Mouse (Mus musculus) midbrain, embryonic 16.5 days (tissue): ENCODE measurements around the gene Iars2. TPM values are rescaled to one million over a fixed set of nuclear protein-coding genes. Genes with fewer than 3 reads are reported as not detected.

ENCODE experiments used
- ATAC-seq: fragments of 200-750 bp; cut with Nextera tagmentation; 2 replicates; pipeline ENCODE4 v1.8.0; 2017; ENCODE audit warnings: moderate TSS enrichment
- H3K27ac ChIP-seq: fragments of 300-500 bp; sonication (generic); 2 replicates; pipeline ENCODE4 v1.5.1; 2014; ENCODE audit warnings: mild to moderate bottlenecking, low read length, mixed read lengths
- H3K27me3 ChIP-seq: fragments of 300-500 bp; sonication (generic); 2 replicates; pipeline ENCODE4 v1.6.1; 2014; ENCODE audit warnings: low read depth, low read length, mixed read lengths; ENCODE audit not compliant: control insufficient read depth, insufficient read depth
- H3K36me3 ChIP-seq: fragments of 300-500 bp; sonication (generic); 2 replicates; pipeline ENCODE4 v1.6.1; 2014; ENCODE audit warnings: mild to moderate bottlenecking, low read length, moderate library complexity, mixed read lengths; ENCODE audit not compliant: control insufficient read depth, insufficient read depth
- H3K4me1 ChIP-seq: fragments of 300-500 bp; sonication (generic); 2 replicates; pipeline ENCODE4 v1.6.1; 2014; ENCODE audit warnings: mild to moderate bottlenecking, low read length, mixed read lengths; ENCODE audit not compliant: control insufficient read depth, insufficient read depth
- H3K4me2 ChIP-seq: fragments of 300-500 bp; sonication (generic); 2 replicates; pipeline ENCODE4 v1.6.1; 2014; ENCODE audit warnings: mild to moderate bottlenecking, low read length, mixed read lengths
- H3K4me3 ChIP-seq: fragments of 300-500 bp; sonication (generic); 2 replicates; pipeline ENCODE4 v1.5.1; 2014; ENCODE audit warnings: low read depth, mild to moderate bottlenecking, low read length, moderate library complexity, mixed read lengths
- H3K9ac ChIP-seq: fragments of 300-500 bp; sonication (generic); 2 replicates; pipeline ENCODE4 v1.6.1; 2014; ENCODE audit warnings: low read depth, low read length, mixed read lengths
- H3K9me3 ChIP-seq: fragments of 300-500 bp; sonication (generic); replicated peaks from 2 replicates; pipeline ENCODE4 v1.6.1; 2014; ENCODE audit warnings: mild to moderate bottlenecking, low read length, mixed read lengths; ENCODE audit not compliant: control insufficient read depth, poor library complexity, severe bottlenecking
- WGBS: fragments of 180-500 bp; shearing (Covaris S2); extraction: QIAGEN DNeasy Blood & Tissue Kit; methylation state at CpG from one replicate; pipeline ENCODE4 v1.1.7; 2014; 5-methylcytosine and 5-hydroxymethylcytosine counted together
- polyA plus RNA-seq: library from polyadenylated mRNA; unstranded; fragments of >200 nt; fragmentation: Nextera tagmentation; extraction: Ambion mirVana; gene quantifications from 2 replicates; pipeline ENCODE4 v1.2.1, GENCODE M21; 2015

Iars2 gene
- polyA plus RNA-seq, 1 experiment from 2014 or later: 17.0 TPM

DNA sequence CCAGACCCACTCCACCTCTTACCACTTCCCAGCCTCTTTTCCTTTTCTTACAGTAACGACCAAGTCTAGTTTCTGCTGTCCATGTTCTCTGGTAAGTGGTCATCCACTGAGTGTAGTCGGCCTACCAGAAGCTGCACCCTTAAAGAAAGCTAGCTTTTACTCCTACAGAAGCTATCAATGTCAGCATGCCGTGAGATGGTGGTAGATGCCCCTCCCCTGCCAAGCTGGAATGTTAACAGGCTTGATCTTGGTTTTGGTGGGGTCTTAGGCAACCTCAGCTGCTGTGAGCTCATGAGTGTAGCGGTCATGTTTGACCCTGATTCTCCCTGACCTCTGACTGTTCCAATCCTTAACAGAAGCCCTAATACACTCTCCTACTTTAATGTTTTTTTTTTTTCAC is 29.0 kb upstream of the Iars2 start:
- Histone ChIP-seq H3K27me3 (no peaks in the 10 kb centered on the region), H3K4me2 (no peak overlapping the region), H3K36me3 (peaks cover 12% of the 10 kb centered on the region), H3K4me3 (no peak overlapping the region), H3K9ac (no peak overlapping the region), H3K27ac (no peak overlapping the region), H3K4me1 (peaks cover 5% of the 10 kb centered on the region), H3K9me3 (no peaks in the 10 kb centered on the region)
- 92% methylated on average over 4 of the region's 4 CpGs for WGBS
- no peak for ATAC-seq

DNA sequence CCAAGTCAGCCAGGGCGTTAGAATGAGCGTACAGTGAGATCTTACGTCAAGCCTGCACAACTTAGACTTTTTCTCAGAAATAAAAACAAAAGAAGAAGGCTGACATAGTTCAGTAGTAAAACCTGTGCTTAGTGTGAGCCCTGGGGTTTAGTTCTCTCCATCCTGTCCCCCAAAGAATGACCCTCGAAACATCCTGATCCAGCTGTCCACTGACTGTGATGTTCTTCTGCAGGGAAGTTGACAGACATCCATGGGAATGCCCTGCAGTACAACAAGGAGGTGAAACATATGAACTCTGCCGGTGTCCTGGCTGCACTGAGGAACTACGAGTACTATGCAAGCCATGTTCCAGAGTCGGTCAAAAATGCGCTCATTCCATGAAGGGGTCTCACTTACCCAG is 27.1 kb upstream of the Iars2 start:
- no peaks in the 10 kb centered on the region for H3K4me1 ChIP-seq
- H3K36me3 ChIP-seq: peaks cover 22% of the 10 kb centered on the region
- H3K4me3 ChIP-seq: no peak overlapping the region
- H3K27ac ChIP-seq: no peak overlapping the region
- H3K27me3 ChIP-seq: no peaks in the 10 kb centered on the region
- no peak overlapping the region for H3K4me2 ChIP-seq
- 94% methylated on average over 8 of the region's 8 CpGs for WGBS
- H3K9ac ChIP-seq: no peak overlapping the region
- ATAC-seq: no peak
- H3K9me3 ChIP-seq: no peaks in the 10 kb centered on the region

DNA sequence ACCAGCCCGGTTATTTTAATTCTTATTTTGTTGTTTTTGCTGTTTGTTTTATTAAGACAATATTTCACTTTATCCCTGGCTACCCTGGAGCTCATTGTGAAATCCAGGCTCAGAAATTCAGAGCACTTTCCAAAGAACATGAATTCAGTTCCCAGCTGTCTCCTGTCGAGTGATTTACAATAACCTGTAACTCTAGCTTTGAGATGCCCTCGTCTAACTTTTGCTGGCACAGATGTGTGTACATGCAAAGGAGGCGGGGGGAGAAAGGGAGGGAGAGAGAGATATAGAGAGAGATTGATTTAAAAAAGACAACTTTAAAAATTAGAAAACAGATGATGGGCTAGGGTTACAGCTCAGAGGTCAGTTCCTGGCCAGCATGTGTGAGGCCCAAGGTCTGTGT is 25.5 kb upstream of the Iars2 start:
- Histone ChIP-seq H3K27me3 (no peaks in the 10 kb centered on the region), H3K36me3 (peaks cover 25% of the 10 kb centered on the region), H3K9ac (no peak overlapping the region), H3K4me2 (no peak overlapping the region), H3K4me1 (no peaks in the 10 kb centered on the region), H3K27ac (no peak overlapping the region), H3K4me3 (no peak overlapping the region), H3K9me3 (no peaks in the 10 kb centered on the region)
- WGBS: 85% methylated on average over 4 of the region's 4 CpGs
- ATAC-seq: no peak

DNA sequence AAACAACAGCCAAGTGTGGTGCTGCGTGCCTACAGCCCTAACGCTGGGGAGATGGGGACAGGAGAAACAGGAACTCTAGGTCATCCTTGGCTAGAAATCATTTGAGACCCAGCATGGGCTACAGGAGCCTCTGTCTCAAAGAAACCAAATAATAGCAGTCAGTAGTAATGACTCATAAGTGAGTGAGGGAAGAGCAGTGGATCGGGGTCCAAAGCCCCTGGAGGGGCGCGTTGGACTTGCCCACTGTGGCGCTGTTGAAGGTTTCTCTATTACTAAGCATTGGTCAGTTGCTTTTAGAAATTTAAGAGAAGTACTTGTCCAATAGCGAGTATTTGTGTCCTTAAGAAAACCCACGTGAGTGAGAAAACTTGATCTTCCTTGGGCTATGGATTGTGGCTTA is 24.2 kb upstream of the Iars2 start:
- H3K4me1 ChIP-seq: no peaks in the 10 kb centered on the region
- H3K4me3 ChIP-seq: no peak overlapping the region
- H3K9me3 ChIP-seq: no peaks in the 10 kb centered on the region
- H3K27me3 ChIP-seq: no peaks in the 10 kb centered on the region
- H3K36me3 ChIP-seq: peaks cover 27% of the 10 kb centered on the region
- H3K4me2 ChIP-seq: no peak overlapping the region
- H3K9ac ChIP-seq: no peak overlapping the region
- no peak for ATAC-seq
- no peak overlapping the region for H3K27ac ChIP-seq
- 96% methylated on average over 8 of the region's 8 CpGs for WGBS

DNA sequence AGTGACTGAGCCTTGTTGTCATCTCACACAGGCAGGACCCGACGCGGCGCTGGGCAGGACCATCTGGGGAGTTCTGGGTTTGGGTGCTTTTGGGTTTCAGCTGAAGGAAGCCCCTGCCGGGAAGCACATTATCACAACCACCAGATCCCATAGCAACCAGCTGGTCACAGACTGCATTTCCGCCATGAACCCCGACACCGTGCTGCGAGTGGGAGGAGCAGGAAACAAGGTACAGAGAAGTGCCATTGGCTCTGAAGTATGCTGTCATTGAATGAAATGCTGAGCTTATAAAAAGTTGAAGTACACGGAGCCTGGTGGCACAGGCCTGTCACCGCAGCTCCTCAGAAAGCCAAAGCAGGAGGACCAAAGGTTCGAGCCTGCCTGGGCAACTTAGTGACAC is 23.0 kb upstream of the Iars2 start:
- H3K9ac ChIP-seq: no peak overlapping the region
- no peaks in the 10 kb centered on the region for H3K4me1 ChIP-seq
- 95% methylated on average over 12 of the region's 12 CpGs for WGBS
- H3K27me3 ChIP-seq: no peaks in the 10 kb centered on the region
- H3K4me2 ChIP-seq: no peak overlapping the region
- no peak for ATAC-seq
- H3K36me3 ChIP-seq: peaks cover 21% of the 10 kb centered on the region
- H3K9me3 ChIP-seq: no peaks in the 10 kb centered on the region
- no peak overlapping the region for H3K27ac ChIP-seq
- H3K4me3 ChIP-seq: no peak overlapping the region

DNA sequence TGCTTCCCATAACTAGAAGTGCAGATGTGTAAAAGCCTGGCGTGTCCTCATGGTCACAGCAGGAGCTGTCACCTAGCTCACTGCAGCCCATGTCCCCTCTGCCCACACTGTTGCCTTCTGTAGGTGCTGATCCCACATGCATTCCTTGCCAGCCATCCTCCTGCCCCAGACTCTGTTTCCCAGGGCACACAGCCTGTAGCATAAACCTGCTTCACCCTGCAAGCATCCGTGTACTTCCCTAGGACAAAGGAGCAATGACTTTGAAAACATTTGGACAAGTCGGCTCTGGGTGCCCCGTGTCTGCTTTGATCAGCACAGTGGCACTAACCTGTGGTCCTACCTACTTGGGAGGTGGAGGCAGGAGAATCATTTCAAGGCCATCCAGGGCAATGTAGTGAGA is 21.4 kb upstream of the Iars2 start:
- H3K4me3 ChIP-seq: no peak overlapping the region
- no peak overlapping the region for H3K9ac ChIP-seq
- H3K36me3 ChIP-seq: peaks cover 26% of the 10 kb centered on the region
- WGBS: 92% methylated on average over 4 of the region's 4 CpGs
- no peaks in the 10 kb centered on the region for H3K9me3 ChIP-seq
- H3K4me1 ChIP-seq: no peaks in the 10 kb centered on the region
- no peaks in the 10 kb centered on the region for H3K27me3 ChIP-seq
- H3K27ac ChIP-seq: no peak overlapping the region
- no peak overlapping the region for H3K4me2 ChIP-seq
- no peak for ATAC-seq

DNA sequence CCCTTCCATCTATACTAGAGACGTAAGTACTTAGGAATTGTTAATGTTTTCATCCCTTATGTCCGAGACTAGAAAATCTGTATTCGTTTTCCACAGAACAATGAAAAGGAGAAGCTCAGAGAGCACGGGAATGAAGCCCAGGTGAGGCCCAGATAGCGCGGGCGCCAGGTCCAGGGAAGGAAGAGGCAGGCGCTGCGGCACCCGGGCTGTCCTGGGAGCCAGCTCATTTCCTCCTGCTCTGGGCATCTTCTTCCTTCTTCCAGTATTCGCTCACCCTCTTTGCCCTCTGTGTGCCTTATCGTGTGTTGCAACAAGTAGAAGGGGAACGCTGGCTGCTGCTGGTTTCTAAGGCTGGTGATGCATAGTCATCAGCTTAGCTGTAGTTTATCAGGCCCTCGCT is 20.5 kb upstream of the Iars2 start:
- H3K27ac ChIP-seq: no peak overlapping the region
- 94% methylated on average over 14 of the region's 14 CpGs for WGBS
- no peak overlapping the region for H3K9ac ChIP-seq
- H3K27me3 ChIP-seq: no peaks in the 10 kb centered on the region
- no peak overlapping the region for H3K4me3 ChIP-seq
- no peaks in the 10 kb centered on the region for H3K9me3 ChIP-seq
- no peak for ATAC-seq
- H3K4me1 ChIP-seq: no peaks in the 10 kb centered on the region
- peaks cover 35% of the 10 kb centered on the region for H3K36me3 ChIP-seq
- H3K4me2 ChIP-seq: no peak overlapping the region

DNA sequence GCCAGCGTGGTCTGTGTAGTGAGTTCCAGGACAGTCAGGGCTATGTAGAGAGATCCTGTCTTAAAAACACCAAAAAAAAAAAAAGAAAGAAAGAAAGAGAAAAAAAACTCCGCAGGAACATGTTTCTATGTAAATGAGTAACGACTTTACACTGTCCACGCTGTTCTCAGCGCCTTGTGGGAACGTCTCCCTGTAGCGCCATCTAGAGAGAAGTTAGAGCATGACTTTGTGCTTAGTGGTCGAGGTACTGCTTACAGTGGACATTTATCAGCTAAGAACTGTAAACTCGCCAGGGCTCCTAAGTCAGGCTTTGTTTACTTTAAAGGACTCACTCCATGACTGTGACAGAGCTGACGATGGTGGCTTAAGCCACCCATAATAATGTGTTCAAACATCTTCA is 17.0 kb upstream of the Iars2 start:
- 80% methylated on average over 10 of the region's 10 CpGs for WGBS
- Histone ChIP-seq H3K4me2 (no peak overlapping the region), H3K36me3 (peaks cover 25% of the 10 kb centered on the region), H3K4me3 (no peak overlapping the region), H3K4me1 (no peaks in the 10 kb centered on the region), H3K27ac (no peak overlapping the region), H3K9ac (no peak overlapping the region), H3K9me3 (no peaks in the 10 kb centered on the region), H3K27me3 (no peaks in the 10 kb centered on the region)
- no peak for ATAC-seq

DNA sequence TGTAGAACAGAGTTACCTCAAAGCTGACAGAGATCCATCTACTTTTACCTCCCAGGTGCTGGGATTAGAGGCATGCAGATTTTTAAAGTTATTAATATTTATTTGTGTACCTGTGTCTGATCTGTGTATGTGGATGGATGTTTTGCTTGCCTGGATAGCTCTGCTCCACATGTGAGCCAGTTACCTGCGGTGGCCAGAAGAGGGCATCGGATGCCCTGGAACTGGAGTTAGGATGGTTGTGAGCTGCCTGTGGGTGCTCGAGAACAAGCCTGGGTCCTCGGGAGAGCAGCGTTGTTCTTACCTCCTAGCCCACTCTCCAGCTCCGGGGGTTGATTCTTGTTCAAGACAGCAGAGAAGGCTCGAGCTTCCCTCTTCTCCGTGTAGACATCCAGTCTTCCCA is 14.2 kb upstream of the Iars2 start:
- WGBS: 85% methylated on average over 8 of the region's 8 CpGs
- no peak for ATAC-seq
- H3K4me1 ChIP-seq: no peaks in the 10 kb centered on the region

DNA sequence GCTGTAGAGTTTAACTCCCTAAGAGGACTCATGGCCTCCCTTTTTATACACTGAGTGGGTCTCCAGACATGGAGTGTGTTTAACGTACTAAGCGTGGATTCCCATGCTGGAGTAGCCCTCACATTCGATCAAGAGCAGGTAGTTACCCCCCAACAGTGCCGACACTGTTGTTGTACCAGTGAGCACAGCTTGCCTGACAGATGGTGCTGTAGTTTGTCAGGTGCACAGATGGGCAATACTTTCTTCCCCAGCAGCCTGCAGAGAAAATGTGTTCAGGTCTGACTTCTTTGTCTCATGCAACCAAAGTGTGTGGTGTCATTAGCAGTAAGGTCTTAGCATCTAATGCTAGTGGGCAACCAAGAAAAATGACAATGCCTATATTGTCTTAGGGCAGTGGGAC is 13.2 kb upstream of the Iars2 start:
- 96% methylated on average over 4 of the region's 4 CpGs for WGBS
- H3K27me3 ChIP-seq: no peaks in the 10 kb centered on the region
- no peak overlapping the region for H3K4me3 ChIP-seq
- H3K9me3 ChIP-seq: no peaks in the 10 kb centered on the region
- no peak for ATAC-seq
- no peak overlapping the region for H3K4me2 ChIP-seq
- no peak overlapping the region for H3K9ac ChIP-seq
- peaks cover 25% of the 10 kb centered on the region for H3K36me3 ChIP-seq
- H3K4me1 ChIP-seq: no peaks in the 10 kb centered on the region
- H3K27ac ChIP-seq: no peak overlapping the region

More for the DNA sequence above, 14.2 kb upstream of the Iars2 start:
- H3K4me3 ChIP-seq: no peak overlapping the region
- no peak overlapping the region for H3K27ac ChIP-seq
- no peaks in the 10 kb centered on the region for H3K9me3 ChIP-seq
- no peak overlapping the region for H3K4me2 ChIP-seq
- no peaks in the 10 kb centered on the region for H3K27me3 ChIP-seq
- peaks cover 25% of the 10 kb centered on the region for H3K36me3 ChIP-seq
- H3K9ac ChIP-seq: no peak overlapping the region
